Mouse (Mus musculus) forelimb bud, embryonic 11.5 days (tissue): ENCODE results near the gene Ctsw.

Source experiments
- DNase-seq: peaks from one replicate; pipeline ENCODE4 v3.0.0-alpha.2; 2012; ENCODE audit warnings: low read depth, low spot score

Gene Ctsw

GRCm38 (mm10) chr19:5432992-5433852 lies 35.1 kb downstream of the Ctsw start:
- DNase-seq = peak; percentile 42

GRCm38 (mm10) chr19:5431911-5432464 lies 36.3 kb downstream of the Ctsw start:
- no peak for DNase-seq

GRCm38 (mm10) chr19:5430408-5430807 lies 37.9 kb downstream of the Ctsw start:
- DNase-seq = no peak

GRCm38 (mm10) chr19:5429806-5430205 lies 38.5 kb downstream of the Ctsw start:
- DNase-seq = no peak

GRCm38 (mm10) chr19:5429219-5429618 lies 39.1 kb downstream of the Ctsw start:
- DNase-seq = no peak

GRCm38 (mm10) chr19:5428083-5428482 lies 40.2 kb downstream of the Ctsw start:
- peak; percentile 49 for DNase-seq

GRCm38 (mm10) chr19:5426640-5427290 lies 41.5 kb downstream of the Ctsw start:
- DNase-seq = no peak

- DNase-seq = no peak
Measured at GRCm38 (mm10) chr19:5425906-5426565, 42.3 kb downstream of the Ctsw start.

- DNase-seq = peak; percentile 98
Measured at GRCm38 (mm10) chr19:5424782-5425741, 43.2 kb downstream of the Ctsw start, which contains the start of the genes Drap1 and AI837181. Gene Drap1, minus strand, starts transcription at chr19:5424979. Gene AI837181, plus strand, starts transcription at chr19:5425144.

- DNase-seq = peak; percentile 44
Measured at GRCm38 (mm10) chr19:5424092-5424781, 44.1 kb downstream of the Ctsw start.

- DNase-seq = no peak
Measured at GRCm38 (mm10) chr19:5423561-5423960, 44.7 kb downstream of the Ctsw start.

GRCm38 (mm10) chr19:5422895-5423443 lies 45.3 kb downstream of the Ctsw start:
- DNase-seq = no peak

GRCm38 (mm10) chr19:5422267-5422666 lies 46.0 kb downstream of the Ctsw start:
- DNase-seq = no peak

- DNase-seq = no peak
Measured at GRCm38 (mm10) chr19:5421784-5422183, 46.5 kb downstream of the Ctsw start.

- no peak for DNase-seq
Measured at GRCm38 (mm10) chr19:5420579-5420978, 47.7 kb downstream of the Ctsw start.

GRCm38 (mm10) chr19:5419630-5420029 lies 48.7 kb downstream of the Ctsw start:
- DNase-seq = no peak

- no peak for DNase-seq
Measured at GRCm38 (mm10) chr19:5418750-5419466, 49.4 kb downstream of the Ctsw start.
